Mouse (Mus musculus): ENCODE results near the gene Xylt1. TPM values are rescaled to one million over a fixed set of nuclear protein-coding genes. Genes with fewer than 3 reads are reported as not detected.
A peak's percentile ranks its signal among the peaks of the same experiment; 100 is the strongest.

The Xylt1 gene
- polyA plus RNA-seq (2016; fragmentation: Nextera tagmentation; extraction: Ambion mirVana), result 1.2 and 2.1 TPM in 2 replicates

DNA sequence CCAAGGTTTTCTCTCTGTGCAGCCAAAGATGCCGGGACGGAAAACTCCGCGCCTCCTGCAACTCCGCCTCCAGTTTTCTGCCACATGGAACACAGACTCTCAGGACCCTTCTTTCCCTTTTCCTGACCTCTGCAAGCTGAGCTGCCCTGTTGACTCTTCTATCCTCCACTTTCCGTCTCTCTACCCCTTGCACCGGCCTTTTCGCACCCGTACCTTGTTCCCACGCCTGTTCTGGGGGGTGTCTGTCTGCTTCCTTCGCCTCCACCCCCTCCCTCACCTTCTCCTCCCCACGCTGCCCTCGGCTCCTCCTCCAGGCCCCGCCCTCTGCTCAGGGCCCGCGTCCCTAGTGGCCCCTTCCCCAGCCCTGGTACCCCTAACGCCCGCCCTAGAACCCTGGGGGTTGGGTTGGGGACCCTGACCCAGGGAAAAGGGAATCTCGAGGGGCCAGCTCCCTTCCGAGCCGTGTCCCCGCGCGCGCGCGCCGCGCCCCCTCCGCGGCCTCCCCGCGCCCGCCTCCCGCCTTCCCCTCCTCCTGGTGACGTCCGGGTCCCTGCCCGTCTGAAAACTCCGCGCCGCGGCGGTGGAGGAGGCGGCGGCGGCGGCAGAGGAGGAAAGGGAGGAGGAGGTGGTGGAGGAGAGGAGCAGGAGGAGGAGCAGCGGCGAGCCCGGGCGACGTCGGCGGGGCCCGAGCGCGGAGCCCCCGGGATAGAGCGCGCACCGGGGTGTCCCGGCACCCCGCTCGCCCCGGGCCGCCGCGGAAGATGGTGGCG, at the start of gene Xylt1:
Gene Xylt1 (plus strand): TSS at position 562 of the 770 bp plus-strand sequence.
- Histone ChIP-seq H3K4me1 (peaks cover 26% of the 10 kb centered on the region), H3K9me3 (no peaks in the 10 kb centered on the region), H3K9ac (replicated peaks) (peak within 1 kb of the TSS; percentile 74), H3K4me3 (peak within 1 kb of the TSS; percentile 74), H3K27ac (replicated peaks) (peak within 1 kb of the TSS; percentile 76), H3K36me3 (no peaks in the 10 kb centered on the region), H3K4me2 (replicated peaks) (peak within 1 kb of the TSS; percentile 70), H3K27me3 (peaks cover 37% of the 10 kb centered on the region)
- WGBS, result under 1% methylated on average over 62 of the region's 69 CpGs
- ATAC-seq (ENCODE audit: low FRiP score, low read depth), result peak; percentile 80

DNA sequence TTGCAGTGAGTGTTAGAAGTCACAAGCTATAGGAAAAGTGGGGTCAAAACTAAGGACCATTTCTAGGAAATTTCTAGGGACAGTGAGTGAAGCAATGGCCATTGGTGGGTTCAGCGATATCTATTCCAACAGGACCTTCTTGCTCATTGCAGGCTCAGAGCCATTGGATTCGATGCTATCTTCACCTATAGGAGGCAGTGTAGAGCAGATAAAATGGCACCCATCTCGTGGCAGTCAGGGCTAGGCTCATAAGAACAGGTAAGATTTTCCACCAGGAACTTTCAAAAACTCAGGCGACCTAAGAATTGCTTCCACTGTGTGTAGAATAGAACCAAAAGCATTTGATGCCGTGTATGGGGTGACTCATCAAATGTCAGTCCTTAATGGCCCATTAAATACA, 46.8 kb upstream of the Xylt1 start:
- 81% methylated on average over 5 of the region's 5 CpGs for WGBS
- no peak for ATAC-seq (ENCODE audit: low FRiP score, low read depth)
- no peaks in the 10 kb centered on the region for H3K9me3 ChIP-seq

DNA sequence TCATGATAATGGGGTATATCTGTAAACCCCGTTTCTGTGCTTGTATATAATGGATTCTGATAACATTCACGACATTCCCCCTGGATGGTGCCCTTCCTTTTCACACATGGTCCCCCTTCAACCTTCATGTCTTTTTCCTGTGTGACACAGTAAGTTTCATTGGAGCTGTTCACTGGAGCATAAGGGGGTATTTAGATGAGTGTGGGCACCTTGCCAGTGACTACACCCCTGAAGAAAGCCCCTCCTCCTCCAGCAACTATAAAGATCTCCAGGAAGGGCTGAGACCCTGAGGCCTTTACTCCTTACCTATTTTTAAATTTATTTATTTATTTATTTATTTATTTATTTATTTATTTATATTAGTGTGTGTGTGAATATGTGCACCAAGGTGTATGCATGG, 24.5 kb upstream of the Xylt1 start:
- H3K4me3 ChIP-seq, result no peak overlapping the region
- no peaks in the 10 kb centered on the region for H3K36me3 ChIP-seq
- peaks cover 3% of the 10 kb centered on the region; the same call in 1 of the 2 replicates for H3K4me1 ChIP-seq
- H3K4me2 ChIP-seq (replicated peaks), result no peak overlapping the region
- no peaks in the 10 kb centered on the region for H3K9me3 ChIP-seq
- 86% methylated on average over 2 of the region's 2 CpGs for WGBS
- no peak for ATAC-seq (ENCODE audit: low FRiP score, low read depth)
- H3K9ac ChIP-seq (replicated peaks), result no peak overlapping the region
- H3K27ac ChIP-seq (replicated peaks), result no peak overlapping the region
- no peaks in the 10 kb centered on the region for H3K27me3 ChIP-seq

More for the DNA sequence above, 46.8 kb upstream of the Xylt1 start:
- H3K4me2 ChIP-seq (replicated peaks), result no peak overlapping the region
- H3K4me3 ChIP-seq, result no peak overlapping the region
- no peak overlapping the region for H3K9ac ChIP-seq (replicated peaks)
- no peak overlapping the region for H3K27ac ChIP-seq (replicated peaks)
- no peaks in the 10 kb centered on the region for H3K36me3 ChIP-seq
- no peaks in the 10 kb centered on the region for H3K27me3 ChIP-seq
- H3K4me1 ChIP-seq, result no peaks in the 10 kb centered on the region

DNA sequence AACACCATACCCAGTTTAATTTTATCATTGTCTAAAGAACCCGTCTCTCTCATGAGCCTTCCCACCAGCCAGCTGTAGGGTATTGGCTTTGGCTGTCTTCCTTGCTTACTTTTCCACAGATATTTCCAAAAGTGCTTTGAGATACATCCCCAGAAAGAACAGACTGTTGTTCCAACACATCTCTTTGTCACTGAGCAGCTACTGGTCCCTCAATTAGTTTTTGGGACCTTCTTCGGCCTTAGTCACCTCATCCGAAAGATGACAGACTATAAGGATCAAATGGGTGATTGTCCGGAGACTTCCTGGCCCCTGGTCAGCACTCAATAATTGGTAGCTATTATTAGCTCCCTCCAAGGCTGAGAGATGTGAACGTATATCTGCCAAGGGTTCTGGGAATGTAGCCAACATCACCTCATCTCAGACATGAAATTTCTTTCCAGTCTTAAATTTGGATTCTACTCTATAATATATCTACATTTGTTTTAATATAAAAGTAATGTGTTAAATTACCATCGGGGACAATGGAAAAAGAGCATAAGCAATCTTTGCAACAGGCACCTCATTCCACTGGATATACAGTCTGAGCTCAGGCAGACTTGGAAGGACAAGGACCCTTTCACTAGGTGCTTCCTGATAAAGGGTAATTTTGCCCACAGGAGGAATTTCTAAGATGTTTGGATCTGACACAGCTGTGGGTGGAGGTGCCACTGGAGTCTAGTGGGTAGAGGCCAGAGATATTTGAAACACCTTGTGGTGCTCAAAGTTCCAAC, 23.2 kb upstream of the Xylt1 start:
- H3K4me2 ChIP-seq (replicated peaks), result no peak overlapping the region
- no peak overlapping the region for H3K4me3 ChIP-seq
- H3K36me3 ChIP-seq, result no peaks in the 10 kb centered on the region
- H3K9me3 ChIP-seq, result no peaks in the 10 kb centered on the region
- peaks cover 3% of the 10 kb centered on the region; the same call in 1 of the 2 replicates for H3K4me1 ChIP-seq
- no peaks in the 10 kb centered on the region for H3K27me3 ChIP-seq
- no peak overlapping the region for H3K9ac ChIP-seq (replicated peaks)
- H3K27ac ChIP-seq (replicated peaks), result no peak overlapping the region
- ATAC-seq (ENCODE audit: low FRiP score, low read depth), result no peak
- WGBS, result 90% methylated on average over 6 of the region's 6 CpGs

DNA sequence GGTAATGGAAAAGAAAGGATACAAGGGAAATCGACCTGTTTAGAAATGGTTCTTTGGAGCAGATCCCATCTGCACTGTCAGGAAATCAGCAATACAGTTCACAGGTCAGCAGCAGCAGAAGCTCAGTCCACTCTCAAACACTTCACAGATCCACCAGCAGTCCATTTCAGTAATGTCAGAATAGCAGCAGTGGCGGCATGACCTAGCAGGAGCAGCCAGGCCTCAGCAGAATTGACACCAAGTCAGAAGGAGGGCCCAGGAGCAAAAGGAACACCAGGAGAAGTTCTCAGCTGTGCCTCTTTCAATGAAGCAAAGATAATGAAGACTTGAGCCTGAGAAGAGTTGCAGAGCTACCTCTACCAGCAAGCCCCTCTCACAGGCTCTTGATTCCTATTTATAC, 19.5 kb upstream of the Xylt1 start:
- Histone ChIP-seq H3K36me3 (no peaks in the 10 kb centered on the region), H3K4me2 (replicated peaks) (no peak overlapping the region), H3K9me3 (no peaks in the 10 kb centered on the region), H3K27ac (replicated peaks) (no peak overlapping the region), H3K4me1 (peaks cover 1% of the 10 kb centered on the region; the same call in 1 of the 2 replicates), H3K27me3 (no peaks in the 10 kb centered on the region), H3K9ac (replicated peaks) (no peak overlapping the region), H3K4me3 (no peak overlapping the region)
- 85% methylated on average over 2 of the region's 2 CpGs for WGBS
- no peak for ATAC-seq (ENCODE audit: low FRiP score, low read depth)

DNA sequence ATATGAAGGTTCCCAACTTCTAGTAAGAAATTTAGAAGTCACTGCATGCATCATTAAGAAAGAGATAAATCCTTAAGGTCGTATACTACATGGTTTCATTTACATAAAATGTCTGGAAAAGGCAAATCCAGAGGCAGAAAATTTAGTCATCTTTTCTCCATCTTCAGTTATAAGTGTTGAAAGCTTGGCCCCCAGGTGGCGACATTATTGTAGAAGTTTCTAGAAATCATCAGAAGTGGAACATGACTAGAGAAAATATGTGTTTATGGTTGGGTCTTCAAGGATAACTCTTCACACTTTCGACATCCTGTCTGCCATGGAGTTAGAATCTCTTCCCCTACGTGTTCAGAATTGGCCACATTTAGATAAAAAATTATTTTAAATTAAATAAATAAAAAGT, 18.3 kb upstream of the Xylt1 start:
- Histone ChIP-seq H3K27ac (replicated peaks) (no peak overlapping the region), H3K36me3 (no peaks in the 10 kb centered on the region), H3K4me1 (no peaks in the 10 kb centered on the region), H3K9me3 (no peaks in the 10 kb centered on the region), H3K27me3 (no peaks in the 10 kb centered on the region), H3K9ac (replicated peaks) (no peak overlapping the region), H3K4me3 (no peak overlapping the region), H3K4me2 (replicated peaks) (no peak overlapping the region)
- ATAC-seq (ENCODE audit: low FRiP score, low read depth), result no peak
- WGBS, result 86% methylated on average over 4 of the region's 4 CpGs

DNA sequence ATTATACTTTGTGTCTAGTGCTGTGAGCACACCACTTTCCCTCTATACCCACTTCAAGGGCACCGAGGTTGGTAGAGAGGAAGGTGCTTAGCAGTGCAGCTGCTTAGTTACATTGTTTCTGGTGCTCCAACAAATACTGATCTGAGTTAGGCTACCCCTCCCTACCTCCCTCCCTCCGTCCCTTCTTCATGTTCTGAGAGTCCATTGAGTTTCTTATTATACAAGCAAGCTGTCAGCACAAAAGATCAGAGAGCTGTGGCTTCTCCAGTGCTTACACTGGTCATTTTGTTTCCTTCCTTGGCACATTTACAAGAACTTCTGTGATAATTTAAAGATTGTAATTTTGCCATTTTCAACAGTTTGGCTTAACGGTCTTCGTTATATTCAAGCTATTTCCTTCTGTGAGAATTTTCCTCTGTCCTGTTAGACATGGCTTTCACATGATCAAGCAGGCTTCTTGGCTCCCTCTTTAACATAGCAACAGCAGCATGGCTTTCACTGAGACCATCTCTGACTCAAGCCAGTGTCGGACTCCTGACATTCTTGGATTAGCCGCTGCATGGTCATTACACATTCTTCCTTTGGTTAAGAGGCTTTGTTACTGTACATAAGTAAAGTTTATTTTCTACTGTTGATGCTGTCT, 12.0 kb upstream of the Xylt1 start:
- Histone ChIP-seq H3K4me2 (replicated peaks) (no peak overlapping the region), H3K4me1 (peaks cover 8% of the 10 kb centered on the region; the same call in 1 of the 2 replicates), H3K4me3 (no peak overlapping the region), H3K36me3 (no peaks in the 10 kb centered on the region), H3K27me3 (no peaks in the 10 kb centered on the region), H3K9me3 (no peaks in the 10 kb centered on the region), H3K27ac (replicated peaks) (no peak overlapping the region), H3K9ac (replicated peaks) (no peak overlapping the region)
- no peak for ATAC-seq (ENCODE audit: low FRiP score, low read depth)
- WGBS, result 63% methylated on average over 6 of the region's 6 CpGs

DNA sequence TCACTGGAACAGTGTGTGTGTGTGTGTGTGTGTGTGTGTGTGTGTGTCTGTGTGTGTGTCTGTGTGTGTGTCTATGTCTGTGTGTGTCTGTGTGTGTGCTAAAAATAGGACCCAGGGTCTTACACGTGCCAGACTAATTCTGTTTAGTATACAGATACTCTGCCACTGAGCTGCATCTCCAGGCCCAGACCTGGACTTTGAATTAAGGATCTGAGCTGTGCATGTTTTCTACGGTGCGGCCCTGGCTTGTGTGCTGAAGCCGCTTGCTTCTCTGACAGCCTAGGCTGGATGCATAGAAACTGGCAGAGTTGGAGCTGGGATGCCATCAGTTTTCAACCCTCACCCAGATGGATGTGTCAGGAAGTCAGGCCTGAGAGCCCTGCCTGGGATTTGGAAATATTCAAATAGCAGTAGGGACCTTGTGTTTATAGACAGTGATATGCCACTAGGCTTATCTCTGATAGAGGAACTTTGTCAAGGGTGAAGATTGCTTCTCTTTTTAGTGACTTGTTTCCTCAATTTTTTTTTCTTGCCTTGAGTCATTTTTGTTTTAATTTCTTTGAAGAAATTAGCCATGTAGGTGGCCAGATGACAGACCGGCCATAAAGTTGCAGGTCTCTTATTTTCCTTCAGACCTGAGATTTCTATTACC, 11.4 kb upstream of the Xylt1 start:
- Histone ChIP-seq H3K27ac (replicated peaks) (no peak overlapping the region), H3K36me3 (no peaks in the 10 kb centered on the region), H3K4me1 (peaks cover 8% of the 10 kb centered on the region; the same call in 1 of the 2 replicates), H3K9ac (replicated peaks) (no peak overlapping the region), H3K9me3 (no peaks in the 10 kb centered on the region), H3K4me2 (replicated peaks) (no peak overlapping the region), H3K27me3 (no peaks in the 10 kb centered on the region), H3K4me3 (no peak overlapping the region)
- ATAC-seq (ENCODE audit: low FRiP score, low read depth), result no peak
- WGBS, result 81% methylated on average over 5 of the region's 5 CpGs

DNA sequence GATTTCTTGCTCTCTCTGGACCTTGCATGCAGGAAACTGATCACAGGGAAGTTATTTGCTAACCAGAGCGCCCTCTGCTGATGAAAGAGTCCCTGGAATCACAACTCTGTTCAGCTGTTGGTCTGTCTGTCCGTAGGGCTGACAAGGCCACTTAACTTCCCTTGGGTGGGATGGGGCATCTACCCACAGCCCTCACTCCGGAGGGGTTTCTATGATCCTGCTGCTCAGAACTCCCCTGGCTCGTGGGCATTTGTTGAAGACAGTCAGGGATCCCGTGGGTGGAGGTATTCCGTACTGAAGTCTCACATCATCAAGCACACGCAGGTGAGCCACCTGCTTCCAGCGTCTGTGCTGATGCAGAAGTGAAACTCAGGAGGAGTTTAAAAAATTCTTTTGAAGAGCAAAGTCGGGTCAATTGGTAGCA, 4.9 kb upstream of the Xylt1 start:
- 0 out of 2 replicates have a peak, but pooled peaks cover 5% of the 10 kb centered on the region for H3K4me1 ChIP-seq
- H3K27ac ChIP-seq (replicated peaks), result no peak overlapping the region
- peaks cover 29% of the 10 kb centered on the region for H3K27me3 ChIP-seq
- H3K4me3 ChIP-seq, result no peak overlapping the region
- ATAC-seq (ENCODE audit: low FRiP score, low read depth), result no peak
- no peak overlapping the region for H3K4me2 ChIP-seq (replicated peaks)
- WGBS, result 39% methylated on average over 9 of the region's 9 CpGs
- no peak overlapping the region for H3K9ac ChIP-seq (replicated peaks)
- H3K9me3 ChIP-seq, result no peaks in the 10 kb centered on the region
- no peaks in the 10 kb centered on the region for H3K36me3 ChIP-seq

DNA sequence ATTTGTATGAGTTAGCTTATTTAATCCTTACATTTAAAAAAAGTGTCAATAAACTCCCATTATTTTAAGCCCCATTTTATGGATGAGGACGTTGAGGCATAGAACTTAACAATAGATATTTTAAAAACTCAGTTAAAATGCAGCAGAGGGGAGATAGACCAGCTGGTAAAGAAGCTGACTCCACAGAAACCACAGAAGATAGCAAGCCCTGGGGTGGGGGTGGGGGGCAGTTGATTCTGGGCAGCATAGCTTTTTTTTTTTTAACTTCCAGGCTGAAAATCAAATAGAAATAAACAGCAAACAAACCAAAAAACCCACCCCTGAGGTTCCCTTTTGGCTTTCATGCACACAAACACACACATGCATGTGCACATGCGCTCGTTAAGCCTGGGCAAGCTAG, 3.6 kb upstream of the Xylt1 start:
- 86% methylated on average over 3 of the region's 3 CpGs for WGBS

DNA sequence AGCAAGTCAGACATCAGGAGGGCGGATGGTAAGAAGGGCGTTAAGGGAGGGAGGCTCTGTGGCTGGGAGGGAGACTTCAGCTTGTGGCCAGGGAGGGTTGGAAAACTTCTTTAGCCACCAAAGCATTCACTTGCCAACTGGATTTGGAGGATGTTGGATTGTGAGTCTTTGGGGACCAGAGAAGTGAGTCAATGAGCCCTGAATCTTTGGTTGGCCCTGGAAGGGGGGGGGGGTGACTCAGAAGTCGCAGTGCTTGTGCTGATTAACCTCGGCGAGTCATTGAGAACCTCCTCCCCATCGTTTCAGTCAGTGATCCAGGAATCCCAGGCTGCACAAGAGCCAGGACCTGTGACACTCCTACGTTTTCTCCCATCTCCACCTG, 752 bp upstream of the Xylt1 start:
- ATAC-seq (ENCODE audit: low FRiP score, low read depth), result peak; percentile 2; the same call in 1 of the 2 replicates
- peak overlapping the region; percentile 74; the same call in 1 of the 2 replicates for H3K9ac ChIP-seq (replicated peaks)
- WGBS, result 4% methylated on average over 7 of the region's 7 CpGs

More for the DNA sequence above, 3.6 kb upstream of the Xylt1 start:
- H3K9ac ChIP-seq (replicated peaks), result no peak overlapping the region
- no peaks in the 10 kb centered on the region for H3K36me3 ChIP-seq
- no peak overlapping the region for H3K27ac ChIP-seq (replicated peaks)
- no peak overlapping the region for H3K4me3 ChIP-seq
- peaks cover 10% of the 10 kb centered on the region for H3K4me1 ChIP-seq
- H3K9me3 ChIP-seq, result no peaks in the 10 kb centered on the region
- peaks cover 31% of the 10 kb centered on the region for H3K27me3 ChIP-seq
- H3K4me2 ChIP-seq (replicated peaks), result no peak overlapping the region
- no peak for ATAC-seq (ENCODE audit: low FRiP score, low read depth)

More for the DNA sequence above, 752 bp upstream of the Xylt1 start:
- Histone ChIP-seq H3K27me3 (peaks cover 37% of the 10 kb centered on the region), H3K4me2 (replicated peaks) (peak overlapping the region; percentile 70), H3K4me1 (peaks cover 26% of the 10 kb centered on the region), H3K36me3 (no peaks in the 10 kb centered on the region), H3K27ac (replicated peaks) (no peak overlapping the region), H3K9me3 (no peaks in the 10 kb centered on the region), H3K4me3 (peak overlapping the region; percentile 74)
